2 mouse cellular contexts compared by ENCODE assay signal in the genomic region with DNA sequence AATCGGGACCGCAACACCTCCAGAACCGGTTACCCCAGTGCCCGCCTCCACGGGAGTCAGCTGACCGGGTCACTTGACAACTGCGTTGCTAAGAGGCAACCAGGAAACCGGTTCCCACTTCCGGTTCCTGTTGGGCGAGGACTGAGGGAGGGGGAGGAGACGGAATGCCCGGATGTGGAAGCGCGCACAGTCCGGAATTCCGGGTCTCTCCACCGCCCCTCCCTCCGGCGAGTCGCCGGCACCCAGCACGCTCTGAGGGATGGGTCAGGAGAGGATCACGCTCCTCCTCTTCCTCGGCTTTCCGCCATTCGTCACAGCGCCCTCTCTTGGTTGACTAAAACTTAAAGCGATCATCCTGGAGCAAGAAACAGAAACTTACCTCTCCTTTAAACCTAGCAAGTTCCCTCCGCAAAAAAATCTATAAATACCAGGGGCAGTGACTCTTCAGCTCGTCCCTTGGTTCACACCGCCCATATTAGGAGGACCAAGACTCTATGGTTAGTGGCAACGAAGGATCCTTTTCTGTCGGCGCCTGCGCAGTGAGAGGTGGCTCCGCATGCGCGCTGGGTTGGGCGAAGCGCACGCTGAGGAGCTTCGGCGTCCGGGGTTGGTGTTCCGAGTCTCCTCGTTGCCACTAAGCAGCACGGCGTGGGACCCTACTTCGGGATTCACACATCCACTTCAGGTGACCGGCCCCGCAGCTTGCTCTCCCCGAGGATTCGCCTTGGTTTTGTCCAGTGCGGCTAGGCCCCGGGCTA.
TF ChIP-seq lines count a peak whose summit lies in the region.

TSS of gene Atp6v1d (minus strand) at position 143 of the 758 bp plus-strand sequence.
TSS of gene Eif2s1 (plus strand) at position 324 of the 758 bp plus-strand sequence.

TF ChIP-seq in C2C12, 6 proteins besides CTCF, POLR2A, EP300 and RAD21 (continued from another document):
- TF ChIP-seq FOSL1 (IDR thresholded peaks at IDR 0.05; ENCODE audit: insufficient read depth, low read length, poor library complexity, severe bottlenecking) (no peak), USF1 (IDR thresholded peaks at IDR 0.05; ENCODE audit: low read depth) (peak; percentile 93), MAX (IDR thresholded peaks at IDR 0.05) (peak; percentile 63)

TF ChIP-seq in myocyte, 11 proteins besides CTCF, POLR2A, EP300 and RAD21 (continued from another document):
- TF ChIP-seq TCF3 (IDR thresholded peaks at IDR 0.05; ENCODE audit: insufficient read length, low read depth) (no peak), MYOG (IDR thresholded peaks at IDR 0.05; ENCODE audit: control insufficient read depth in 1 of 3, insufficient read depth in 1 of 3, insufficient read length in 2 of 3, low read depth in 2 of 3) (peak in 1 of 3 experiments; percentile 19), CEBPB (IDR thresholded peaks at IDR 0.05; ENCODE audit: insufficient read depth, poor library complexity, severe bottlenecking) (no peak)
TF ChIP-seq in myocyte: peak in this region for 3.
